Mouse (Mus musculus): ENCODE results near the gene Gm43518.
A peak's percentile ranks its signal among the peaks of the same experiment; 100 is the strongest.

Gm43518 gene

GRCm38 (mm10) chr5:123927118-123927517 lies at the start of gene Gm43518:
TSS of gene Gm43518 (plus strand) at chr5:123927418.
- DNase-seq (ENCODE audit: low spot score) = no peak

- DNase-seq (ENCODE audit: low spot score) = no peak
Observed at GRCm38 (mm10) chr5:123878056-123878455, 49.2 kb upstream of the Gm43518 start.

GRCm38 (mm10) chr5:123879928-123880327 lies 47.3 kb upstream of the Gm43518 start, which contains the start of gene Hcar1:
TSS of gene Hcar1 (minus strand) at chr5:123880020.
- DNase-seq (ENCODE audit: low spot score) = peak; percentile 57

DNA sequence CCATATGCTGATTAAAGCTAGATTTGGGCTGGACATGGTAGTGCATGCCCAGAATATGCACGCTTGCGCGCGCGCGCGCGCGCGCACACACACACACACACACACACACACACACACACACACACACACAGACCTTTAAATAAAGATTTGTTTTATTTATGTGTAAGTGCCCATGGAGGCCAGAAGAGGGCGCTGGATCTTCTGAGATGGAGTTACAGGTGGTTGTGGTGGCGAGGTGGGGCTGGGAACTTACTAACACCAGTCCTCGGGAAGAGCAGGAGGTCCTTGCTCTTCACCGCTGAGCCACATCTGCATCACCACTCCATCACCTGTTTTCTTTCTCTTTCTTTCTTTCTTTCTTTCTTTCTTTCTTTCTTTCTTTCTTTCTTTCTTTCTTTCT lies 46.4 kb upstream of the Gm43518 start:
- no peak for DNase-seq (ENCODE audit: low spot score)

GRCm38 (mm10) chr5:123883891-123884290 lies 43.3 kb upstream of the Gm43518 start:
- no peak for DNase-seq (ENCODE audit: low spot score)

DNA sequence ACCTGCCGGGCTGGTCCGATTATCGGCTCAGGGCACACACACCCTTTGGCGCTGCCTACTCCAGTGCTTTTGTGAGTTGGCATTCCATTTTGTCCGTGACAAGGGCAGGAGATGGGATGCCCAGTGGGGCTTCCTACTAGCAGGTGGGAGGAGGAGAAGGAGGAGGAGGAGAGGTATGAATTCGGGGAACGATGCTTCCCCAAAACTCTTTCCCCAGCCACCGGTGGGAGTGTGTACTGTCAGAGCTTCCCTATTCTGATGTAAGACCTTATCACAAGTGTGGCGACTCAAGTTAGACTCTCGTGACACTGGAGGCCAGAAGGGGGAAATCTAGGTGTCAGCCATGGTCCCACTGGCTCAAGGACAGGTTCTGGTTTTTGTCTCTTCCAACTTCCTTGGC lies 42.9 kb upstream of the Gm43518 start:
- DNase-seq (ENCODE audit: low spot score) = no peak

DNA sequence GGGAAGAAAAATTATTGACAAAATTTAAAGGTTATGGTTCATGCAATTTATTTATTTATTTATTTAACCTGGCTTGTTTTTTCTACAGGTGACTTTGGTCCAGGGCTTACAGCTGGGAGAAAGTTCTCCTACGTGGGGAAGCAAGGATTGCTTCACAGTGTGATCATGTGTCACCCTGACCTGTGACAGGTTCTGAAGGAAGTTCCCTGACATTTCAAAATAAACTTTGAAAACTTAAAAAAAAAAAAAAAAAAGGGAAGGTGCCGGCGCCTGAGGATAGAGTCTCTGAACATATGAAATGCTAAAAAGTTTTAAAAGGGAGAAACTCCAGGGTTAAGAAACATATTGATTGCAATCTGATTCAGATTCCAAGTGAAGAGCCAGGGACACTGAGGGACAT lies 40.9 kb upstream of the Gm43518 start:
- no peak for DNase-seq (ENCODE audit: low spot score)

DNA sequence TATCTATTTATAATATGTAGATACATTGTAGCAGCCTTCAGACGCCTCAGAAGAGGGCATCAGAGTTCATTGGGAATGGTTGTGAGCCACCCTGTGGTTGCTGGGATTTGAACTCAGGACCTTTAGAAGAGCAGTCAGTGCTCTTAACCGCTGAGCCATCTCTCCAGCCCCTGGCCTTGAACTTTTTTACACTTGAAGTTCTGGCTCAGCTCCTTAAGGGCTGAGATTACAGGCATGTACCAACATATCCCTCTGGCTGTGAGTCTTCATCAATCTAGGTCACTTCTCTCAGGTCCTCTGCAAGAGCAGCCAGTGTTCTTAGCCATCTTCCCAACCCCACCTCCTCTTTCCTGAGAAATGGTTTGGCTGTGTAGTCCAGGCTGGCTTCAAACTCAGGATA lies 36.9 kb upstream of the Gm43518 start:
- no peak for DNase-seq (ENCODE audit: low spot score)

- no peak for DNase-seq (ENCODE audit: low spot score)
Observed at GRCm38 (mm10) chr5:123890987-123891386, 36.2 kb upstream of the Gm43518 start.

DNA sequence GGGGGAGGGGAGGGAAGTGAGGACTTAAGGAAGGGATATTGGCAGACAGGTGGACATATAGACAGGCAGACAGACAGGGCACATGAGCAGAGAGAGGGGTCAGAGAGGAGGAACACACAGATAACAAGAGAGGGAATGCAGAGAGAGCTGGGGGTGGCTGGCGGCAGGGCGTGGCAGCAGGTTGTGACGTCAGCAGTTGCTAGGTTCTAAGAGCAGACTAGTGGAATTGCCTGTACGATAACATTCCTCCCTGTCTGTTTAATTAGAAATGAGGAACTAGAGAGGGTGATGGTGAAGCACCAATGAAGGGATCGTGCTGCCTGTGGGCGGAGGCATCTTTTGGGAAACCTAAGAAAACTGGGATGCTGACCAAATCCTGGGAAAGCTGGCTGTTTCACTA lies 35.5 kb upstream of the Gm43518 start:
- DNase-seq (ENCODE audit: low spot score) = peak; percentile 47

DNA sequence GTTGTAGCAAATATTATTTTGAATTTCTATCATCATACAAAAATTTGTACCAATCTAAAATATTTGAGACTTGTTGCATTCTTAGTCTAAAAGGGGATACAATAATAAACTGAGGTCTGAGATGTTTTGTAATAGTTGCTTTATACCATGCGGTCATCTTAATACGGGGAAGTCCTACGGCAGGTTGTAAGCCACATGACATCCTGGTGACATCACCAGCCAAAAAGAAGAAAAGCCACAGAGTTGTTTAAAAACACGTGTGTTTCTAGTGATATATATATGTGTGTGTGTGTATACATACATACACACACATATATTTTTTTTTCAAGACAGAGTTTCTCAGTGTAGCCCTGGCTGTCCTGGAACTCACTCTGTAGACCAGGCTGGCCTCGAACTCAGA lies 33.7 kb upstream of the Gm43518 start:
- DNase-seq (ENCODE audit: low spot score) = no peak

- peak; percentile 62 for DNase-seq (ENCODE audit: low spot score)
Observed at GRCm38 (mm10) chr5:123896395-123896794, 30.8 kb upstream of the Gm43518 start.

GRCm38 (mm10) chr5:123897352-123897751 lies 29.9 kb upstream of the Gm43518 start:
- no peak for DNase-seq (ENCODE audit: low spot score)

GRCm38 (mm10) chr5:123904059-123904672 lies 23.1 kb upstream of the Gm43518 start:
- DNase-seq (ENCODE audit: low spot score) = no peak

- no peak for DNase-seq (ENCODE audit: low spot score)
Observed at GRCm38 (mm10) chr5:123906146-123906975, 20.9 kb upstream of the Gm43518 start.

DNA sequence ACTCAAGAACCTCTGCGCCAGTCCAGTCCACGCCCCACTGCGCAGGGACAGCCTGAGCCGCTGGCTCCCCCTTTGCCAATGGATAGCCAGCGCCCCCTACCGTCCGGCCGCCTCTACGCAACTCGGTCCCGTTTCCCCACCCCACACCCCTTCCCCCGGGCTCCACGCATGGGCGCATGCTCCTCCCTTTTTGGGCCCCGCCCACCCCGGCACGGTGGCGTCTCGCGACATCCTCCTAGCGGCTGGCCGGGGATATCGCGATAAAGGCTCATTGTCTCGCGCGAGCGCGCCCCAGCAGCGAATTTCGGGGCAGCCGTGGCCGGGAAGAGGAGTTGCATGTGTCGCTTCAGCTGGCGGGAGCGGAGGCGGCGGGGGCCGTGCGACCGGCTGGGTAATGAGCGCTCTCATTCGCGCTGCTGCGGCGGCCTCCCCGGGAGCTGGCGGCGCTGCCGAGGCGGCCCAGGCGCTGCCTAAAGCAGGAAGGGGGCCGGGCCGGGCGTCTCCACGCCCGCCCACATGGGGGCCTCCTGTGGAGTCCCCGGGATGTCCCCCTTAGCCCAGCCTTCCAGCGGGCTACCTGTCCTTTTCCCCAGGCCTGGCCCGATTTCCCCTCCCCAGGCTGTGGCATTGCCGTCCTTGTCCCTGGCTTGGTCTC lies 20.1 kb upstream of the Gm43518 start, which contains the start of gene Denr:
Gene Denr (plus strand): TSS at position 200 of the 655 bp plus-strand sequence.
- DNase-seq (ENCODE audit: low spot score) = peak; percentile 100

- no peak for DNase-seq (ENCODE audit: low spot score)
Observed at GRCm38 (mm10) chr5:123907631-123907977, 19.6 kb upstream of the Gm43518 start.

GRCm38 (mm10) chr5:123914852-123915251 lies 12.4 kb upstream of the Gm43518 start:
- DNase-seq (ENCODE audit: low spot score) = no peak

DNA sequence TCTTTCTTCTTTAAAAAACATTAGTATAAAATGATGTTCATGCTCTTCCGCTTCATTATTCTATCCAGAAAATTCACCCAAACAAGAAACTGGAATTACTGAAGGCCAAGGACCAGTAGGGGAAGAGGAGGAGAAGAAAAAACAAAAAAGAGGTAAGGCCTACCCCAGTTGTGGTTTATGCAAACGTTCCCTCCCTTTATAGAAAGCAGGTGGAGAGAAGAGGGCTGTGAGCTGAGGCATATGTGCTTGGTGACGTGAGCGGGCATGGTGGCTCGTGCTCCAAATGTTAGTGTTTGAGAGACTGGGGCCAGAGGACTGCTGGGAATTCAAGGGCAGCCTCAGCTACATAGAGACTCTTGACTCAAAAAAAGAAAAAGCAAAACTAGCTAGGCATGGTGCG lies 5.1 kb upstream of the Gm43518 start:
- no peak for DNase-seq (ENCODE audit: low spot score)

DNA sequence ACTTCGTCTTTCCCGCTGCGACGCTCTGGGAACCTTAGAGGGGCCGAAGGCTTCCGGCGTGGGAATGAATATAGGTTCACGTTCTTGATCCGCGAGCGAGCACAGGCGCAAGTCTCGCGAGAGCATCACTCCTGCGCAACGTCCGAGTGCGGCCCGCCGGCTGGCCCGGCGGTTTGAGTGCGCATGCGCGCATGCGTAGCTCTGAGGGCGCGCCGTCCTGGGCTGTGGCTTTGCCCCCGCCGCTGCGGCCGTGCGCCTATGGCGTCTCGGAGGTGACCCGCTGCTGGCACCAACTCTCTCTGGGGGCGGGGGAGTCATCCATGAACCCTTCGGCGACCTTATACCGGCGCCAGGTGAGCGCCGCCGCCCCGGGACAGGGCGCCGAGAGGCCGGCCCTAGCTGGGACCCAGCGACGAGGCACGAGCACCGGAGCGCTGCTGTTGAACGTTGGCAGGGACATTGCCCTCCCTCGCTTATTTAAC lies 3.3 kb downstream of the Gm43518 start, which contains the start of gene Ccdc62:
Gene Ccdc62 (plus strand): TSS at position 172 of the 482 bp plus-strand sequence.
- peak; percentile 96 for DNase-seq (ENCODE audit: low spot score)

GRCm38 (mm10) chr5:123931131-123931530 lies 3.9 kb downstream of the Gm43518 start:
- no peak for DNase-seq (ENCODE audit: low spot score)

- DNase-seq (ENCODE audit: low spot score) = no peak
Observed at GRCm38 (mm10) chr5:123932927-123933326, 5.7 kb downstream of the Gm43518 start.

GRCm38 (mm10) chr5:123933556-123933955 lies 6.3 kb downstream of the Gm43518 start:
- DNase-seq (ENCODE audit: low spot score) = no peak

Measured in urinary bladder, postnatal 14 days (tissue).